Mouse (Mus musculus) mature B cell (primary cell): ENCODE measurements around the gene Serpina12.

Source experiments
- in situ Hi-C: fragments of 300-500 bp; cut with MboI; formaldehyde crosslinking; loops from 2 replicates; pipeline ENCODE4 v1.14.3; 2019

Gene Serpina12

GRCm38 (mm10) chr12:104004689-104005088, 39.6 kb downstream of the Serpina12 start:
- in situ Hi-C loops = no loop called here

- in situ Hi-C loops = no loop called here
Measured at GRCm38 (mm10) chr12:104003238-104003612, 41.0 kb downstream of the Serpina12 start.

GRCm38 (mm10) chr12:104002569-104003237, 41.5 kb downstream of the Serpina12 start:
- in situ Hi-C loops = no loop called here

GRCm38 (mm10) chr12:104000594-104000993, 43.6 kb downstream of the Serpina12 start:
- in situ Hi-C loops = no loop called here

- in situ Hi-C loops = loop anchor here (10.0 kb wide), 1 partner anchor 425 kb away; no protein-coding TSS in a partner anchor
Measured at GRCm38 (mm10) chr12:103999611-104000010, 44.6 kb downstream of the Serpina12 start.

GRCm38 (mm10) chr12:103996513-103996912, 47.7 kb downstream of the Serpina12 start:
- in situ Hi-C loops = loop anchor here (10.0 kb wide), 1 partner anchor 428 kb away; no protein-coding TSS in a partner anchor

- in situ Hi-C loops = loop anchor here (10.0 kb wide), 1 partner anchor 429 kb away; no protein-coding TSS in a partner anchor
Measured at GRCm38 (mm10) chr12:103995292-103996072, 48.8 kb downstream of the Serpina12 start.

- in situ Hi-C loops = loop anchor here (10.0 kb wide), 1 partner anchor 432 kb away; no protein-coding TSS in a partner anchor
Measured at GRCm38 (mm10) chr12:103992945-103993344, 51.3 kb downstream of the Serpina12 start.

GRCm38 (mm10) chr12:103989857-103990256, 54.4 kb downstream of the Serpina12 start, which contains the start of gene Serpina11:
TSS of gene Serpina11 (minus strand) at chr12:103989957.
- in situ Hi-C loops = loop anchor here (10.0 kb wide), 1 partner anchor 435 kb away; no protein-coding TSS in a partner anchor

GRCm38 (mm10) chr12:103989514-103989767, 54.8 kb downstream of the Serpina12 start:
- in situ Hi-C loops = no loop called here

GRCm38 (mm10) chr12:103988754-103989513, 55.3 kb downstream of the Serpina12 start:
- in situ Hi-C loops = no loop called here

- in situ Hi-C loops = no loop called here
Measured at GRCm38 (mm10) chr12:103985868-103986267, 58.4 kb downstream of the Serpina12 start.

GRCm38 (mm10) chr12:103984935-103985334, 59.3 kb downstream of the Serpina12 start:
- in situ Hi-C loops = no loop called here

- in situ Hi-C loops = no loop called here
Measured at GRCm38 (mm10) chr12:103981646-103982360, 62.4 kb downstream of the Serpina12 start.
